Mouse (Mus musculus): ENCODE data around the gene Trim28.

DNA sequence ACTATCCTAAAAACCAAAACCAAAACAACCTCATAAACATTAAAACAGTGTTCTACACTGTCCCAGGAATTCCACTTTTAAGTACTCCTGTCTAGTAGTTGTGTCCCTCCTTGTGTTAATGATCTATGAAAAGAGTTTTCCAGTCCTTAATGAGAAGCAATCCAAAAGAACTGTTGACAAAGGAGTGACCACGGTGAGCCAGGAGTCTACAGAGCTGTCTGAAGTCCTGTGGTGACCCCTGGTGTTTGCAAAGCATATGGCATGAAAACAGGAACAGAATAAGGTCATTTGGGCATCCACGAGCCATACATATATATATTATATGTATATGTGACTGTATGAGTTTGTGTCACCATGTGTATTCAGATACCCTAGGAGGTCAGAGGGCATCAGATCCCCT is 47.2 kb downstream of the Trim28 start:
- TF ChIP-seq CTCF (conservative IDR thresholded peaks at IDR 0.05 in 1 of 2, IDR thresholded peaks at IDR 0.05 in 1 of 2; ENCODE audit: low read depth in 2 of 2, low read length in 2 of 2): peak; percentile 72 to 97
- no peak for TF ChIP-seq ZMIZ1 (IDR thresholded peaks at IDR 0.05; ENCODE audit: low read depth, low read length)
- TF ChIP-seq HCFC1 (IDR thresholded peaks at IDR 0.05; ENCODE audit: low read depth, low read length): no peak
- TF ChIP-seq POLR2A (IDR thresholded peaks at IDR 0.05; ENCODE audit: low read depth, low read length): no peak
- no peak for TF ChIP-seq BHLHE40 (IDR thresholded peaks at IDR 0.05; ENCODE audit: low read depth, low read length)
- TF ChIP-seq CHD2 (IDR thresholded peaks at IDR 0.05; ENCODE audit: low read length): no peak
- peak; percentile 91 for TF ChIP-seq SMC3 (IDR thresholded peaks at IDR 0.05; ENCODE audit: low read depth, low read length)

All from CH12.LX (cell line).